Mouse (Mus musculus) C2C12 (cell line): ENCODE data around the gene Wdr27.
"Not testable (repeated sequence)": the region's sequence is repeated elsewhere in the genome, so short reads cannot be mapped to it uniquely, and the experiment has no call there.

Experiments used
- CTCF ChIP-seq: IDR thresholded peaks from one replicate; pipeline ENCODE4 v1.5.1; 2011; ENCODE audit not compliant: control insufficient read depth, insufficient read depth, insufficient read length
- MAX ChIP-seq: IDR thresholded peaks from one replicate; pipeline ENCODE4 v1.6.1; 2011; ENCODE audit warnings: mild to moderate bottlenecking, control low read depth

DNA sequence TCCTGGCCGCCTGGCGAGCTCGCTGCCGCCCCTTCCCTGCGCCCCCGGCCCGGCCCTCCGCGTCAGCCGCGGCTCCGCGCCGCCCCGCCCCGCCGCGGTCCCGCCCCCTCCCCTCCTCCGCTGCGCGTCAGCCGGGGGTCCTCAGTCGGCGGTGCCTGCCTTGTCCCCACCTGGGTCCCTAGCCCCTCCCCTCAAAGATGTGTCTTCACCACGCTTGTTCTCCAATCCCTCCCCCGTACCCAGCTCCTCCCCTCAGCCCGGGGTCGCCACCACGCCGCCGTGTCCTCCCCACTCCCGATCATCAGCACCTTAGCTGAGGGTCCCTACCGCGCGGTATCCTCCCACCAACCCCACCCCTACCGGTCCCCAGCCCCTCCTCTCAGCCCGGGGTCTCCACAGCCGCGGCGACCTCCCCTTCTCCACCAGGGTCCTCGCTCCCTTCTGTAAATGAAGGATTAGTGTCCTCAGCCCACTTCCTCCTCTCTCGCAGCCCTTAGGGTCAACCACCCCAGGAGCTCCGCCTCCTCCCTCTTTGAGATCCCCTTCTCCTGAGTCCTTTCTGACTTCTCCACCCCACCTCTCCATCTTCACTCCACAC lies 18.7 kb upstream of the Wdr27 start:
- TF ChIP-seq MAX, CTCF: not testable (repeated sequence)
